Mouse (Mus musculus) MEL (cell line): Measurements from ENCODE around the gene Ube2f.

ENCODE experiments used
- BHLHE40 ChIP-seq: IDR thresholded peaks from 2 replicates; pipeline ENCODE4 v1.6.1; 2012; ENCODE audit warnings: low read depth, mild to moderate bottlenecking, inconsistent platforms, low read length, improper control_type of control experiment, borderline replicate concordance
- CTCF ChIP-seq, 3 experiments: IDR thresholded peaks in 2 of 3; conservative IDR thresholded peaks in 1 of 3; 2 replicates each; pipeline ENCODE4 v1.5.1; 2011 to 2012; ENCODE audit warnings: low read length in 3 of 3, low read depth in 2 of 3, mild to moderate bottlenecking in 2 of 3, improper control_type of control experiment in 1 of 3, inconsistent platforms in 1 of 3, mixed read lengths in 1 of 3, moderate library complexity in 1 of 3; ENCODE audit not compliant: control insufficient read depth in 1 of 3, insufficient read depth in 1 of 3, poor library complexity in 1 of 3, severe bottlenecking in 1 of 3
- HCFC1 ChIP-seq: IDR thresholded peaks from 2 replicates; pipeline ENCODE4 v1.6.1; 2012; ENCODE audit warnings: low read depth, mild to moderate bottlenecking, inconsistent platforms, low read length, improper control_type of control experiment, moderate library complexity
- KAT2A ChIP-seq: conservative IDR thresholded peaks from 2 replicates; pipeline ENCODE4 v1.6.1; 2012; ENCODE audit warnings: low read depth, low read length, improper control_type of control experiment, inconsistent platforms
- NRF1 ChIP-seq: IDR thresholded peaks from 2 replicates; pipeline ENCODE4 v1.6.1; 2014; ENCODE audit warnings: low read depth, mild to moderate bottlenecking, inconsistent platforms, low read length, improper control_type of control experiment, moderate library complexity; ENCODE audit not compliant: poor library complexity, insufficient read depth, severe bottlenecking
- POLR2A ChIP-seq, 2 experiments: IDR thresholded peaks; 2 replicates each; pipeline ENCODE4 v1.6.1; 2011 to 2012; ENCODE audit warnings: low read length in 2 of 2, mild to moderate bottlenecking in 2 of 2, control low read depth in 1 of 2, improper control_type of control experiment in 1 of 2, low read depth in 1 of 2, moderate library complexity in 1 of 2; ENCODE audit not compliant: control insufficient read depth in 1 of 2, insufficient read depth in 1 of 2, poor library complexity in 1 of 2
- POLR2AphosphoS2 ChIP-seq: IDR thresholded peaks from 2 replicates; pipeline ENCODE4 v1.6.1; 2011; ENCODE audit warnings: low read length, improper control_type of control experiment
- USF1 ChIP-seq: IDR thresholded peaks from 2 replicates; pipeline ENCODE4 v1.6.1; 2014; ENCODE audit warnings: low read depth, mild to moderate bottlenecking, inconsistent platforms, low read length, improper control_type of control experiment, moderate library complexity
- ZC3H11A ChIP-seq: IDR thresholded peaks from 2 replicates; pipeline ENCODE4 v1.6.1; 2012; ENCODE audit warnings: low read depth, mild to moderate bottlenecking, inconsistent platforms, low read length, improper control_type of control experiment

- no peak for TF ChIP-seq USF1
- TF ChIP-seq CTCF (IDR thresholded peaks at IDR 0.05 in 2 of 3, conservative IDR thresholded peaks at IDR 0.05 in 1 of 3; ENCODE audit: control insufficient read depth in 1 of 3, insufficient read depth in 1 of 3, low read depth in 2 of 3, low read length in 3 of 3, poor library complexity in 1 of 3, severe bottlenecking in 1 of 3), result no peak
- TF ChIP-seq BHLHE40, result no peak
- TF ChIP-seq KAT2A, result no peak
- TF ChIP-seq NRF1, result no peak
- TF ChIP-seq ZC3H11A, result no peak
- TF ChIP-seq POLR2A (IDR thresholded peaks at IDR 0.05; ENCODE audit: control insufficient read depth in 1 of 2, insufficient read depth in 1 of 2, low read depth in 1 of 2, low read length in 2 of 2, poor library complexity in 1 of 2), result no peak
- no peak for TF ChIP-seq POLR2AphosphoS2
- TF ChIP-seq HCFC1, result no peak
Observed at GRCm38 (mm10) chr1:91277480-91277879, 27.4 kb downstream of the Ube2f start.
